Mouse (Mus musculus) kidney, postnatal 0 days (tissue): ENCODE measurements around the gene Ank2. TPM values are rescaled to one million over a fixed set of nuclear protein-coding genes. Genes with fewer than 3 reads are reported as not detected.

ENCODE experiments used
- ATAC-seq: fragments of 200-750 bp; cut with Nextera tagmentation; replicated peaks from 2 replicates; pipeline ENCODE4 v1.8.0; 2017; ENCODE audit warnings: low read depth, moderate number of reproducible peaks, moderate TSS enrichment, moderate library complexity; ENCODE audit not compliant: low FRiP score
- DNase-seq: peaks from one replicate; pipeline ENCODE4 v3.0.0-alpha.2; 2016; ENCODE audit warnings: low spot score
- H3K27ac ChIP-seq: fragments of 300-500 bp; sonication (generic); 2 replicates; pipeline ENCODE4 v1.5.1; 2014; ENCODE audit warnings: mild to moderate bottlenecking
- H3K27me3 ChIP-seq: fragments of 300-500 bp; sonication (generic); 2 replicates; pipeline ENCODE4 v1.6.1; 2014; ENCODE audit warnings: low read length, mixed read lengths; ENCODE audit not compliant: insufficient read depth
- H3K36me3 ChIP-seq: fragments of 300-500 bp; sonication (generic); 2 replicates; pipeline ENCODE4 v1.6.1; 2014; ENCODE audit warnings: low read length, mixed read lengths; ENCODE audit not compliant: insufficient read depth
- H3K4me1 ChIP-seq: fragments of 300-500 bp; sonication (generic); replicated peaks from 2 replicates; pipeline ENCODE4 v1.6.1; 2014; ENCODE audit warnings: antibody characterized with exemption, low read length, mixed read lengths; ENCODE audit not compliant: insufficient read depth
- H3K4me2 ChIP-seq: fragments of 300-500 bp; sonication (generic); 2 replicates; pipeline ENCODE4 v1.6.1; 2014; ENCODE audit warnings: mild to moderate bottlenecking, low read length, moderate library complexity, mixed read lengths
- H3K4me3 ChIP-seq: fragments of 300-500 bp; sonication (generic); replicated peaks from 2 replicates; pipeline ENCODE4 v1.5.1; 2014; ENCODE audit warnings: low read depth, low read length
- H3K9ac ChIP-seq: fragments of 300-500 bp; sonication (generic); 2 replicates; pipeline ENCODE4 v1.6.1; 2014; ENCODE audit warnings: low read depth, low read length
- H3K9me3 ChIP-seq: fragments of 300-500 bp; sonication (generic); replicated peaks from 2 replicates; pipeline ENCODE4 v1.6.1; 2016; ENCODE audit warnings: low read length, inconsistent platforms, mixed read lengths
- CTCF ChIP-seq: IDR thresholded peaks from 2 replicates; pipeline ENCODE4 v1.5.1; 2016; ENCODE audit warnings: antibody characterized with exemption, low read depth, mild to moderate bottlenecking, moderate library complexity
- WGBS: fragments of 180-500 bp; shearing (Covaris S2); extraction: QIAGEN DNeasy Blood & Tissue Kit; methylation state at CpG from one replicate; pipeline ENCODE4 v1.1.7; 2014; 5-methylcytosine and 5-hydroxymethylcytosine counted together
- polyA plus RNA-seq: library from polyadenylated mRNA; unstranded; fragments of >200 nt; fragmentation: Nextera tagmentation; extraction: Ambion mirVana; gene quantifications from 2 replicates; pipeline ENCODE4 v1.2.1, GENCODE M21; 2015

Ank2 gene
- polyA plus RNA-seq, 1 experiment from 2014 or later: 4.1 TPM

GRCm38 (mm10) chr3:127140590-127140989 lies 358.6 kb downstream of the Ank2 start:
- no peak overlapping the region for H3K9ac ChIP-seq
- no peak for TF ChIP-seq CTCF
- DNase-seq (no peak), ATAC-seq (no peak)
- 74% methylated on average over 8 of the region's 9 CpGs for WGBS
- H3K27ac ChIP-seq: no peak overlapping the region
- H3K4me3 ChIP-seq: no peak overlapping the region
- no peaks in the 10 kb centered on the region for H3K4me1 ChIP-seq
- H3K36me3 ChIP-seq: no peaks in the 10 kb centered on the region
- H3K4me2 ChIP-seq: no peak overlapping the region
- H3K9me3 ChIP-seq: no peaks in the 10 kb centered on the region
- no peaks in the 10 kb centered on the region for H3K27me3 ChIP-seq

GRCm38 (mm10) chr3:127139638-127140037 lies 359.5 kb downstream of the Ank2 start:
- no peak for TF ChIP-seq CTCF
- Histone ChIP-seq H3K27ac (no peak overlapping the region), H3K9ac (no peak overlapping the region), H3K4me1 (no peaks in the 10 kb centered on the region), H3K4me2 (no peak overlapping the region), H3K36me3 (no peaks in the 10 kb centered on the region), H3K4me3 (no peak overlapping the region), H3K27me3 (no peaks in the 10 kb centered on the region), H3K9me3 (no peaks in the 10 kb centered on the region)
- no peak for ATAC-seq
- WGBS: 62% methylated on average over 2 of the region's 2 CpGs
- no peak for DNase-seq

- H3K9ac ChIP-seq: no peak overlapping the region
- no peak for DNase-seq
- no peaks in the 10 kb centered on the region for H3K9me3 ChIP-seq
- H3K4me3 ChIP-seq: no peak overlapping the region
- no peaks in the 10 kb centered on the region for H3K36me3 ChIP-seq
- no peaks in the 10 kb centered on the region for H3K4me1 ChIP-seq
- no peaks in the 10 kb centered on the region for H3K27me3 ChIP-seq
- TF ChIP-seq CTCF: no peak
- no peak overlapping the region for H3K4me2 ChIP-seq
- ATAC-seq: no peak
- 64% methylated on average over 5 of the region's 5 CpGs for WGBS
- no peak overlapping the region for H3K27ac ChIP-seq
These were observed 361.6 kb downstream of the Ank2 start for GRCm38 (mm10) chr3:127137508-127137907.

GRCm38 (mm10) chr3:127134062-127134461 lies 365.1 kb downstream of the Ank2 start:
- Histone ChIP-seq H3K9ac (no peak overlapping the region), H3K4me2 (no peak overlapping the region), H3K27me3 (no peaks in the 10 kb centered on the region), H3K36me3 (no peaks in the 10 kb centered on the region), H3K4me1 (no peaks in the 10 kb centered on the region), H3K4me3 (no peak overlapping the region), H3K9me3 (no peaks in the 10 kb centered on the region), H3K27ac (no peak overlapping the region)
- 71% methylated on average over 2 of the region's 2 CpGs for WGBS
- no peak for DNase-seq
- ATAC-seq: no peak
- TF ChIP-seq CTCF: no peak

GRCm38 (mm10) chr3:127131048-127131447 lies 368.1 kb downstream of the Ank2 start:
- no peaks in the 10 kb centered on the region for H3K36me3 ChIP-seq
- no peak overlapping the region for H3K4me3 ChIP-seq
- 58% methylated on average over 3 of the region's 3 CpGs for WGBS
- ATAC-seq (no peak), DNase-seq (no peak)
- no peaks in the 10 kb centered on the region for H3K4me1 ChIP-seq
- no peak overlapping the region for H3K27ac ChIP-seq
- TF ChIP-seq CTCF: no peak
- H3K4me2 ChIP-seq: no peak overlapping the region
- no peaks in the 10 kb centered on the region for H3K27me3 ChIP-seq
- H3K9me3 ChIP-seq: no peaks in the 10 kb centered on the region
- no peak overlapping the region for H3K9ac ChIP-seq

GRCm38 (mm10) chr3:127130167-127130770 lies 368.9 kb downstream of the Ank2 start:
- H3K36me3 ChIP-seq: no peaks in the 10 kb centered on the region
- H3K27me3 ChIP-seq: no peaks in the 10 kb centered on the region
- DNase-seq: peak; percentile 31
- no peaks in the 10 kb centered on the region for H3K4me1 ChIP-seq
- WGBS: 70% methylated on average over 12 of the region's 12 CpGs
- ATAC-seq: no peak
- no peak overlapping the region for H3K4me3 ChIP-seq
- no peak overlapping the region for H3K27ac ChIP-seq
- H3K4me2 ChIP-seq: no peak overlapping the region
- no peak for TF ChIP-seq CTCF
- no peaks in the 10 kb centered on the region for H3K9me3 ChIP-seq
- H3K9ac ChIP-seq: no peak overlapping the region

GRCm38 (mm10) chr3:127129750-127130149 lies 369.4 kb downstream of the Ank2 start:
- no peak overlapping the region for H3K4me2 ChIP-seq
- H3K9ac ChIP-seq: no peak overlapping the region
- no peak for TF ChIP-seq CTCF
- DNase-seq (no peak), ATAC-seq (no peak)
- 31% methylated on average over 1 of the region's 1 CpGs for WGBS
- no peaks in the 10 kb centered on the region for H3K9me3 ChIP-seq
- H3K27ac ChIP-seq: no peak overlapping the region
- no peaks in the 10 kb centered on the region for H3K27me3 ChIP-seq
- no peaks in the 10 kb centered on the region for H3K36me3 ChIP-seq
- H3K4me3 ChIP-seq: no peak overlapping the region
- no peaks in the 10 kb centered on the region for H3K4me1 ChIP-seq
